Mouse (Mus musculus) forebrain, postnatal 0 days (tissue): ENCODE measurements around the gene Stx16. TPM values are rescaled to one million over a fixed set of nuclear protein-coding genes. Genes with fewer than 3 reads are reported as not detected.

Source experiments
- ATAC-seq: fragments of 200-750 bp; cut with Nextera tagmentation; 2 replicates; pipeline ENCODE4 v1.8.0; 2017; ENCODE audit warnings: mild to moderate bottlenecking, moderate library complexity
- DNase-seq: peaks from one replicate; pipeline ENCODE4 v3.0.0-alpha.2; 2015
- H3K27ac ChIP-seq: fragments of 300-500 bp; sonication (generic); 2 replicates; pipeline ENCODE4 v1.5.1; 2014; ENCODE audit warnings: low read depth, mild to moderate bottlenecking, antibody characterized with exemption, low read length, moderate library complexity, mixed read lengths
- H3K27me3 ChIP-seq: fragments of 300-500 bp; sonication (generic); 2 replicates; pipeline ENCODE4 v1.6.1; 2014; ENCODE audit warnings: mild to moderate bottlenecking, low read length, mixed read lengths; ENCODE audit not compliant: insufficient read depth
- H3K36me3 ChIP-seq: fragments of 300-500 bp; sonication (generic); 2 replicates; pipeline ENCODE4 v1.6.1; 2014; ENCODE audit warnings: mild to moderate bottlenecking, moderate library complexity; ENCODE audit not compliant: insufficient read depth
- H3K4me1 ChIP-seq: fragments of 300-500 bp; sonication (generic); 2 replicates; pipeline ENCODE4 v1.6.1; 2014; ENCODE audit warnings: antibody characterized with exemption; ENCODE audit not compliant: insufficient read depth
- H3K4me2 ChIP-seq: fragments of 300-500 bp; sonication (generic); 2 replicates; pipeline ENCODE4 v1.6.1; 2014; ENCODE audit warnings: low read depth, mild to moderate bottlenecking, moderate library complexity
- H3K4me3 ChIP-seq: fragments of 300-500 bp; sonication (generic); 2 replicates; pipeline ENCODE4 v1.5.1; 2014; ENCODE audit warnings: low read depth, low read length, mixed read lengths
- H3K9ac ChIP-seq: fragments of 300-500 bp; sonication (generic); 2 replicates; pipeline ENCODE4 v1.6.1; 2014; ENCODE audit warnings: mild to moderate bottlenecking
- H3K9me3 ChIP-seq: fragments of 300-500 bp; sonication (generic); 2 replicates; pipeline ENCODE4 v1.6.1; 2016; ENCODE audit warnings: low read length
- CTCF ChIP-seq: sonication (generic); IDR thresholded peaks from 2 replicates; pipeline ENCODE4 v1.5.1; 2016; ENCODE audit warnings: antibody characterized with exemption, control low read depth, low read depth
- WGBS: fragments of 180-500 bp; shearing (Covaris S2); extraction: QIAGEN DNeasy Blood & Tissue Kit; methylation state at CpG from one replicate; pipeline ENCODE4 v1.1.7; 2014; 5-methylcytosine and 5-hydroxymethylcytosine counted together
- polyA plus RNA-seq: library from polyadenylated mRNA; unstranded; fragments of >200 nt; fragmentation: Nextera tagmentation; extraction: Ambion mirVana; gene quantifications from 2 replicates; pipeline ENCODE4 v1.2.1, GENCODE M21; 2015
- total RNA-seq: library from RNA; depleted of rRNA; stranded (reverse); fragments of >200 nt; gene quantifications from 2 replicates; pipeline ENCODE4 v1.2.3, GENCODE M21; 2014

The Stx16 gene
- total and polyA plus RNA-seq, 2 experiments from 2014 or later: 11.0 to 37.4 TPM

DNA sequence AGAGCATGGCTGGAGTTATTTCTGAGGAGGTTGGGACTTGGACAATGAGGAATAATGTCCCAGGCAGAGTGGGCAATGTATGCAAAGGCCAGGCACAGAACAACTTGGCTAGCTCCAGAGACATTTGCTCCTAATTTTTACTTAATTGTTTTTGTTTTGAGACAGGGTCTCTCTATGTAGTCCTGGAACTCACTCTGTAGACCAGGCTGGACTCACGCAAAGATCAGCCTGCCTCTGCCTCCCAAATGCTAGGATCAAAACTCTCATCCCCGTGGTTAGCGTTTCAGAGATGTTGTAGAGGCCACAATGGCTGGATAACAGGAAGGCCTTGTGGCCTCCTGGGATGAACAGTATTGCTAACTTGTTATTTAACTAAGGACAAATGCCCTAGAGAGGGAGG is 21.6 kb upstream of the Stx16 start:
- no peak overlapping the region for H3K9ac ChIP-seq
- no peak for DNase-seq
- H3K4me2 ChIP-seq: no peak overlapping the region
- no peak for TF ChIP-seq CTCF
- no peaks in the 10 kb centered on the region for H3K9me3 ChIP-seq
- H3K4me3 ChIP-seq: no peak overlapping the region
- H3K4me1 ChIP-seq: no peaks in the 10 kb centered on the region
- no peaks in the 10 kb centered on the region for H3K36me3 ChIP-seq
- H3K27ac ChIP-seq: no peak overlapping the region
- no peaks in the 10 kb centered on the region for H3K27me3 ChIP-seq
- WGBS: 93% methylated on average over 3 of the region's 3 CpGs
- no peak for ATAC-seq

- Histone ChIP-seq H3K4me3 (no peak overlapping the region), H3K27ac (no peak overlapping the region), H3K4me2 (no peak overlapping the region), H3K9ac (no peak overlapping the region), H3K4me1 (no peaks in the 10 kb centered on the region), H3K27me3 (no peaks in the 10 kb centered on the region), H3K9me3 (no peaks in the 10 kb centered on the region), H3K36me3 (no peaks in the 10 kb centered on the region)
- WGBS: 75% methylated on average over 3 of the region's 3 CpGs
- ATAC-seq (no peak), DNase-seq (no peak)
- TF ChIP-seq CTCF: no peak
These were observed 18.4 kb upstream of the Stx16 start for GRCm38 (mm10) chr2:174057730-174058129.

DNA sequence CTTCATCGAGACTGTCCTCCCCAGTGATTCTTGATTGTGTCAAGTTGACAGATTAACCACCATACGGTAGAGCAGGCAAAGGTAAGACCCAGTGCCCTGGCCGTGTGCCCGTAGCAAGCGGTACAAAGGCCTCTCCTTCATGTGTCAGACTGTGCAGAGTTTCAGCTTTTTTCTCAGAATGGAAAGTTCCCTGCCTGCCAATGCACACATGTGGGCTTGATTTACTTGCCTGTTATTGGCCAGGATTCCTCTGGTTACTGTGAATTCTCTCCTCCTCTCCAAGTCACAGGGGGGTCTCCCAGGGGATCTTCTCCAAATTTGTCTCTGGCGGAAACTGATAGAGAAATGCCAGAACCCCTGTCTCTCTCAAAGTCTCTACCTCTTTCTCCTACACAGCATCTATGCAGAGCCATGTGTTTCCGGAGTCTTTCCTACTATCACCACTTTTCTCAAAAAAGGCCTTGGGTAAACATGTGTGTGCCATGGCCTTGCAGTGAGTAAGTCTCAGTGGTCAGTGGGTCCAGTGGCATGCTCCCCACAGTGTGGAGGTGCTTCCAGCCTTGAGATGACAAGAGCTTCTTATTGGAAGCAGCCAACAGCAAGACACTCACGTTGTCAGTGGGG is 17.7 kb upstream of the Stx16 start:
- Histone ChIP-seq H3K4me3 (no peak overlapping the region), H3K4me1 (no peaks in the 10 kb centered on the region), H3K4me2 (no peak overlapping the region), H3K27me3 (no peaks in the 10 kb centered on the region), H3K36me3 (no peaks in the 10 kb centered on the region), H3K9ac (no peak overlapping the region), H3K27ac (no peak overlapping the region), H3K9me3 (no peaks in the 10 kb centered on the region)
- DNase-seq (no peak), ATAC-seq (no peak)
- TF ChIP-seq CTCF: no peak
- WGBS: 90% methylated on average over 8 of the region's 8 CpGs

DNA sequence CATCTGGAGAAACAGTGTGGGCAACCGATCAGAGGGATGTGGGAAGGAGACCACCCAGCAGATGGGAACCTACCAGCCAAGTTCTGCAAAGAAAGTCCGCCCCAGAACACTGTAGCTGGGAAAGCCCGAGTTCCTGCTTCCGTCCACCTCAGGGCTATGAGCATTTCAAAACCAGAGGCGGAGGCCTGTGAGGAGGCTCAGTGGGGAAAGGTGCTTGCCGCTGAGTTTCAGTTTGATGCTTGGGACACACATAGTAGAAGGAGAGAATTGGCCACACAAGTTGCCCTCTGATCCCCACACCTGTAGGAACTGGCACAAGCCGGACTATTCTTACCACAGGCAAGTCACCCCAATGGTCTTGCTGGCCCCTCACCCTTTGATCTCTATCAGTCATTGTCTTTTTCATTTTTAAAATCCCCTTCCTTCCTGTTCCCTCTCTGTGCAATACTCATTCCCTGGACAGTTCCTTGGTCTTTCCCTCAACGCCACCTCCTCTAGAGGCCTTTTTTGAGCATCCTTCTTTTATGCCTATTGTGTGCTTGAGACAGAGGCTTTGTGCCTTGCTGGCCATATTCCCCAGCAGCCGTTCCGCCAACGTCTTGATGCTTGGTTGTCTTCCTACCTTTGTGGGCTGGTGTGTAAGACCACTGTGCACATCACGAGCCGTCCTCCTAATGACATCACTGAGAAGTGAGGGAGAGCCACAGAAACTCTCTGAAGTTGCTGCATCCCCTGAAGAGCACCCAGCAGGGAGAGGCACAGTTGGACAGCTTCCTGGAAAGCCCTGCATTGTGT is 16.3 kb upstream of the Stx16 start:
- Histone ChIP-seq H3K36me3 (no peaks in the 10 kb centered on the region), H3K4me3 (no peak overlapping the region), H3K4me2 (no peak overlapping the region), H3K27ac (no peak overlapping the region), H3K27me3 (no peaks in the 10 kb centered on the region), H3K9ac (no peak overlapping the region), H3K4me1 (no peaks in the 10 kb centered on the region), H3K9me3 (no peaks in the 10 kb centered on the region)
- no peak for ATAC-seq
- TF ChIP-seq CTCF: no peak
- WGBS: 88% methylated on average over 13 of the region's 13 CpGs
- DNase-seq: no peak

DNA sequence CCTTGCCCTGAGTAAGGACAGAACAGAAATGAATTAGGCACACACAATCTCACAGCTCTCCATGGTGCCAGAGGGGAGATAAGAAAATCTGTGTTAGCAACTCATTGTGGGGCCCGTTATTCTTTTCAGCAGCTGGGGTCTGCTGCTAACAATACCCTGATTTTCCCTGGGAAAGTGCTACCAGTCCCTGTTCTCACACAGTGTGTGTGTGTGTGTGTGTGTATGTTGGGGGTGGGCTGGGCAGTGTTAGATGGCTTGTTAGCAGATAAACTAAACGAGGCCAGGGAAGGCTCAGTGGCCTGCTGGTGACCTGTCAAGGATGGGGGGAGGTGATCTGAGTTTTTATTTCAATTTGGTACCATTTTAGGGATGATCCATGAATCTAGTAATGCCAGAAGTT is 14.9 kb upstream of the Stx16 start:
- DNase-seq (no peak), ATAC-seq (no peak)
- Histone ChIP-seq H3K4me3 (no peak overlapping the region), H3K27me3 (no peaks in the 10 kb centered on the region), H3K36me3 (no peaks in the 10 kb centered on the region), H3K4me2 (no peak overlapping the region), H3K9ac (no peak overlapping the region), H3K27ac (no peak overlapping the region), H3K4me1 (no peaks in the 10 kb centered on the region), H3K9me3 (no peaks in the 10 kb centered on the region)
- TF ChIP-seq CTCF: no peak
- WGBS: 6% methylated on average over 2 of the region's 2 CpGs

DNA sequence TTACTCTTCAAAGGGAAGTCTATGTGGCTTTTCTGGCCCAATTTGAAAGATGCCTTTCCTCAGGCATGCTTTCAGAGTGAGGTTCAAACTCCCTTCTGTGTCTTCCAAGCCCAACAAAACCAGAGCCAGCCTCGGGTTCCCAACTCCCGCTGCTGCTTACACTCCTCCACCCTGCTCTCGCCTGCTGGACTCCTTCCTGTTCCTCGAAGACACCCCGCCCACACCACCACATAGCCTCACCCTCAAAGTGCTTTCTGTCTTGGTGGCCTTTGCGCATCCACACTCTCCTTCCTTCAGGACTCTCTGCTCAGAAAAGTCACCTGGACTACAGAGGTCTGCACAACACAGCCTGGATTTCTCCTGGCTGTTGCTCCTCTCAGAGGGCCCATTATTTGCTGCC is 13.0 kb upstream of the Stx16 start:
- Histone ChIP-seq H3K27ac (no peak overlapping the region), H3K4me3 (no peak overlapping the region), H3K36me3 (no peaks in the 10 kb centered on the region), H3K9ac (no peak overlapping the region), H3K9me3 (no peaks in the 10 kb centered on the region), H3K27me3 (no peaks in the 10 kb centered on the region), H3K4me1 (no peaks in the 10 kb centered on the region), H3K4me2 (no peak overlapping the region)
- ATAC-seq: no peak
- DNase-seq: no peak
- TF ChIP-seq CTCF: no peak
- WGBS: 86% methylated on average over 6 of the region's 6 CpGs

- DNase-seq: no peak
- Histone ChIP-seq H3K36me3 (no peaks in the 10 kb centered on the region), H3K27me3 (no peaks in the 10 kb centered on the region), H3K4me3 (no peak overlapping the region), H3K9ac (no peak overlapping the region), H3K4me1 (no peaks in the 10 kb centered on the region), H3K4me2 (no peak overlapping the region), H3K9me3 (no peaks in the 10 kb centered on the region), H3K27ac (no peak overlapping the region)
- WGBS: 86% methylated on average over 9 of the region's 9 CpGs
- no peak for TF ChIP-seq CTCF
- no peak for ATAC-seq
These were observed 12.4 kb upstream of the Stx16 start for GRCm38 (mm10) chr2:174063527-174064211.
